In the genomic region with DNA sequence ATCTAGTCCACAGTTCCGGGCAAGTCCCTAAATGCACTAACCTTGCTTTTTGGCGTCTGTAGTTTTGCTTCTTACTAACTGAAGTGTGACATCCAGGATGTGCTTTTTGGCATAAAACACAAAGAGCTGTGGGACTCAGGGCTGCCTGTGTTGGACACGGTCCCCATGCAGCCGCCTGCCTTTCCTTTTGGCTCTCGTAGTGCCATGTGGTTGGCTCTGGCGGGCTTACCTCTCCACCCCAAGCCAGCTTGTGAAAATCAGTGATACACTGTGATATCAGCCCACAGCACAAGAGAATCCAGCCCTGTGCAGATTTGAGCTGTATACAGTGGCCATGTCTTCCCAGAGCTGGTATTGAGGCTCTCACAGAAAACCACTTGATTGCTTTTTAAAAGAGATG, we compare ENCODE assay signal across 23 mouse cellular contexts.
DNase-seq lines count a peak whose midpoint lies in the region; ATAC-seq and TF ChIP-seq lines count a peak whose summit lies in the region.
"Had no signal": no experiment of that assay in that cellular context is flagged by ENCODE, and none has a peak within 500 bp of the region (broad histone marks: within the 10 kb centered on the region; RNA-seq: fewer than 3 reads in every experiment).

No protein-coding gene starts in this region.

- WGBS in forebrain, postnatal 0 days, result 50% methylated on average over 6 of the region's 6 CpGs
- 86% methylated on average over 6 of the region's 6 CpGs for WGBS in forebrain, embryonic 10.5 days
- 79% methylated on average over 6 of the region's 6 CpGs for WGBS in liver, postnatal 0 days (ENCODE audit: insufficient replicate concordance)

- no peaks in the 10 kb centered on the region for H3K36me3 ChIP-seq in forebrain, postnatal 0 days (ENCODE audit: insufficient read depth)
- H3K36me3 ChIP-seq in forebrain, embryonic 10.5 days (replicated peaks), result no peaks in the 10 kb centered on the region
- H3K36me3 ChIP-seq in liver, postnatal 0 days (replicated peaks; ENCODE audit: insufficient read depth, low read length), result no peaks in the 10 kb centered on the region
- H3K36me3 ChIP-seq: forebrain, embryonic 12.5 days; heart, embryonic 12.5 days; intestine, embryonic 15.5 days; limb, embryonic 12.5 days; midbrain, embryonic 13.5 days had no signal

- H3K27me3 ChIP-seq in forebrain, postnatal 0 days (ENCODE audit: insufficient read depth, low read length), result no peaks in the 10 kb centered on the region
- no peaks in the 10 kb centered on the region for H3K27me3 ChIP-seq in forebrain, embryonic 10.5 days (ENCODE audit: poor library complexity, severe bottlenecking)
- H3K27me3 ChIP-seq in liver, postnatal 0 days (ENCODE audit: insufficient read depth, low read length), result no peaks in the 10 kb centered on the region
- H3K27me3 ChIP-seq: forebrain, embryonic 12.5 days; heart, embryonic 12.5 days; intestine, embryonic 15.5 days; limb, embryonic 12.5 days; midbrain, embryonic 13.5 days had no signal

- H3K9ac ChIP-seq in forebrain, postnatal 0 days, result no peak overlapping the region
- no peak overlapping the region for H3K9ac ChIP-seq in liver, postnatal 0 days (replicated peaks)
- H3K9ac ChIP-seq: forebrain, embryonic 12.5 days; heart, embryonic 12.5 days; intestine, embryonic 15.5 days; limb, embryonic 12.5 days; midbrain, embryonic 13.5 days had no signal

- TF ChIP-seq EP300 in liver, postnatal 0 days (IDR thresholded peaks at IDR 0.05; ENCODE audit: low read depth), result no peak

- TF ChIP-seq CTCF in forebrain, postnatal 0 days (IDR thresholded peaks at IDR 0.05; ENCODE audit: low read depth), result no peak
- TF ChIP-seq CTCF in liver, postnatal 0 days (IDR thresholded peaks at IDR 0.05; ENCODE audit: low read depth), result no peak

- no peaks in the 10 kb centered on the region for H3K9me3 ChIP-seq in forebrain, postnatal 0 days (ENCODE audit: low read length)
- no peaks in the 10 kb centered on the region for H3K9me3 ChIP-seq in forebrain, embryonic 10.5 days
- no peaks in the 10 kb centered on the region for H3K9me3 ChIP-seq in liver, postnatal 0 days (ENCODE audit: low read length)
- H3K9me3 ChIP-seq: forebrain, embryonic 12.5 days; heart, embryonic 12.5 days; intestine, embryonic 15.5 days; limb, embryonic 12.5 days; midbrain, embryonic 13.5 days had no signal

- H3K4me3 ChIP-seq in forebrain, postnatal 0 days (ENCODE audit: low read depth, low read length), result no peak overlapping the region
- H3K4me3 ChIP-seq in forebrain, embryonic 10.5 days, result no peak overlapping the region
- H3K4me3 ChIP-seq in liver, postnatal 0 days (ENCODE audit: low read depth, low read length), result no peak overlapping the region
- H3K4me3 ChIP-seq: forebrain, embryonic 12.5 days; heart, embryonic 12.5 days; intestine, embryonic 15.5 days; limb, embryonic 12.5 days; midbrain, embryonic 13.5 days had no signal

- H3K4me1 ChIP-seq in forebrain, postnatal 0 days (ENCODE audit: insufficient read depth), result no peaks in the 10 kb centered on the region
- no peaks in the 10 kb centered on the region for H3K4me1 ChIP-seq in forebrain, embryonic 10.5 days
- no peaks in the 10 kb centered on the region for H3K4me1 ChIP-seq in liver, postnatal 0 days (ENCODE audit: insufficient read depth)
- H3K4me1 ChIP-seq: heart, embryonic 12.5 days; intestine, embryonic 15.5 days had no signal

- peak; percentile 47; the same call in 1 of the 2 replicates for ATAC-seq in forebrain, postnatal 0 days
- ATAC-seq in liver, postnatal 0 days, result no peak
- ATAC-seq in megakaryocyte-erythroid progenitor cell, adult 5-6 weeks (replicated peaks; ENCODE audit: low FRiP score, low TSS enrichment, poor library complexity, severe bottlenecking), result no peak
- ATAC-seq: CD4-positive, CD25-positive, alpha-beta regulatory T cell, adult 4 months; intestine, embryonic 15.5 days; midbrain, embryonic 13.5 days had no signal

- peak; percentile 20 for DNase-seq in forebrain, postnatal 0 days
- DNase-seq in forebrain, embryonic 10.5 days (ENCODE audit: extremely low spot score, low spot score), result no peak
- DNase-seq in ZHBTc4 (ENCODE audit: low read depth, low spot score), result peak; percentile 7
- peak; percentile 44 for DNase-seq in cerebellum, adult 11 months
- DNase-seq in cerebellum, adult 9-11 months, result peak; percentile 76
- DNase-seq in urinary bladder, adult 2 months (ENCODE audit: low spot score), result no peak
- DNase-seq in liver, postnatal 0 days, result no peak
- DNase-seq: adrenal gland, postnatal 25 days; gastrocnemius, postnatal 25 days; heart, adult 18-20 months; heart, postnatal 10 days; kidney, adult 8-10 months; kidney, postnatal 10 days; lung, adult 18-20 months; lung, postnatal 14 days had no signal

- H3K27ac ChIP-seq in forebrain, postnatal 0 days (ENCODE audit: low read depth, low read length), result no peak overlapping the region
- no peak overlapping the region for H3K27ac ChIP-seq in forebrain, embryonic 10.5 days
- no peak overlapping the region for H3K27ac ChIP-seq in liver, postnatal 0 days (ENCODE audit: low read depth)
- H3K27ac ChIP-seq: forebrain, embryonic 12.5 days; intestine, embryonic 15.5 days; limb, embryonic 12.5 days; midbrain, embryonic 13.5 days had no signal

- H3K4me2 ChIP-seq in forebrain, postnatal 0 days (ENCODE audit: low read depth), result no peak overlapping the region
- H3K4me2 ChIP-seq in liver, postnatal 0 days (ENCODE audit: low read depth, low read length), result no peak overlapping the region
- H3K4me2 ChIP-seq: forebrain, embryonic 12.5 days; heart, embryonic 12.5 days; intestine, embryonic 15.5 days; limb, embryonic 12.5 days; liver, embryonic 11.5 days; midbrain, embryonic 13.5 days had no signal

Comparison
In these comparisons a context has a peak if more than half of its experiments do, and no peak if none do; other contexts are left out.
1. DNase-seq: peak in forebrain, postnatal 0 days (single experiment), ZHBTc4 (single experiment), cerebellum, adult 11 months (single experiment) and cerebellum, adult 9-11 months (single experiment); none in forebrain, embryonic 10.5 days (single experiment), urinary bladder, adult 2 months (single experiment) and liver, postnatal 0 days (single experiment).